Mouse (Mus musculus) stomach, postnatal 0 days (tissue): ENCODE results near the gene Itga1.

Experiments
- CTCF ChIP-seq: IDR thresholded peaks from 2 replicates; pipeline ENCODE4 v1.5.1; 2016; ENCODE audit warnings: antibody characterized with exemption, low read depth, mild to moderate bottlenecking, moderate library complexity
- EP300 ChIP-seq: optimal IDR thresholded peaks from 2 replicates; pipeline ENCODE3; 2016; ENCODE audit warnings: antibody characterized with exemption

DNA sequence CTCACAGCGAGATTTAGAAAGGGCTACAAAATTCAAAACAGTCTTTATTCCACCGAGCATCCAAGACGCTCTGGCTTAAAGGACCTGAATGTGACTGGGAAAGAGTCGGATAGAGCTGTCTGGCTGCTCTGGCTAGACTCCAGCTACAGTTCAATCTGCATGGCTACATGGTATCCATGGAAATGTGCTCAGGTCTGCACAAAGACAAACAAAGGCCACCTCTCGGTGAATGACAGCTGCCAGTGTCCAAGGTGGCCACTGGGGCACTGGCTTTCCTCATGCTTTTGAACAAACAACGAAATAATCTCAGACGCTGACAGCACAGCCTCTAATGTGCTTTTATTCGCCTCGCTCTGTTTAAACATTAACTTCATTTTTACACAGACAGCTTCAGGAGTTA is 178.4 kb downstream of the Itga1 start:
- TF ChIP-seq CTCF (no peak), EP300 (no peak)
